Mouse (Mus musculus): ENCODE measurements around the gene Gtf3c4.

GRCm38 (mm10) chr2:28839501-28840221 is 499 bp downstream of the Gtf3c4 start:
- TF ChIP-seq CTCF (IDR thresholded peaks at IDR 0.05; ENCODE audit: low read depth) (no peak), EP300 (IDR thresholded peaks at IDR 0.05; ENCODE audit: low read depth) (no peak)
